Mouse (Mus musculus) inflammation-experienced regulatory T-cells, adult 16 weeks (primary cell): Measurements from ENCODE around the gene Patj. TPM values are rescaled to one million over a fixed set of nuclear protein-coding genes. Genes with fewer than 3 reads are reported as not detected.

Experiments
- polyA plus RNA-seq: library from polyadenylated mRNA; unstranded; fragments of 100-300 nt; shearing (Covaris generic); gene quantifications from one replicate; pipeline ENCODE4 v1.2.1, GENCODE M21; 2017

Gene Patj
- polyA plus RNA-seq = 66.6 TPM

DNA sequence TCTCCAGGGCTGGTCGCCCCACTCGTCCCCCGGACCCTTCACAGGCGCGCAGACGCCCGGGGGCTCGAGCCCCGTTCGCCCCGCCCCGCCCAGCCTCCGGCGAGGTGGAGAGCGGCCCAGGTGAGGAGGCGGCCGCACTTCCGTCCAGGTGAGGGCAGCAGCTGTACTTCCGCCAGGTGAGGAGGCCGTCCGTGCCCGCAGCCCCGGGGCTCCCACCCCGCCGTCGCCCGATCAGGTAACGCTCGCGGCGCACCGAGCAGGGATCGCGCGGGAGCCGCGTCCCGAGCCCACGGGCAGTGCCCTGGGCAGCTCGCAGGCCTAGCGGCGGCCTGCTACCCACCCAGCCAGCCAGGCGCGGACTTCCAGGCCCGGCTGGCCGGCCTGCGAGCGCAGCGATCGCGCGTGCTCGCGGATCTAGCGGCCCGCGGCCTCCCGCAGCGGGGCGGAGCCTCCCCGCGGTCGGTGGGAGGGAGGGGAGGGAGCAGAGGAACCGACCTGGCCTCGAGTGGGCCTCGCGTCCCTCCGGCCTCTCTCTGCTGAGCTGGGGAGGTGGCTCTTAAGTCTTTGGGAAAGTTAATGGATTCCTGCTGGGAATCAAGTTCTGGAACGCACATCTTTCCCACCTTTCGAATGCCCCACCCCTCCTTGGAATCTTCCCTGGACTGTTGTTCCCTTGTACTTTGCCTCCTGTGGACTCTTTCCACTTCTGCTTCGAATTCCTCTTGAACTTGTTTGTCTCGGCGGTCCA, at the start of gene Patj:
Gene Patj (plus strand): TSS at position 96 of the 748 bp plus-strand sequence.

DNA sequence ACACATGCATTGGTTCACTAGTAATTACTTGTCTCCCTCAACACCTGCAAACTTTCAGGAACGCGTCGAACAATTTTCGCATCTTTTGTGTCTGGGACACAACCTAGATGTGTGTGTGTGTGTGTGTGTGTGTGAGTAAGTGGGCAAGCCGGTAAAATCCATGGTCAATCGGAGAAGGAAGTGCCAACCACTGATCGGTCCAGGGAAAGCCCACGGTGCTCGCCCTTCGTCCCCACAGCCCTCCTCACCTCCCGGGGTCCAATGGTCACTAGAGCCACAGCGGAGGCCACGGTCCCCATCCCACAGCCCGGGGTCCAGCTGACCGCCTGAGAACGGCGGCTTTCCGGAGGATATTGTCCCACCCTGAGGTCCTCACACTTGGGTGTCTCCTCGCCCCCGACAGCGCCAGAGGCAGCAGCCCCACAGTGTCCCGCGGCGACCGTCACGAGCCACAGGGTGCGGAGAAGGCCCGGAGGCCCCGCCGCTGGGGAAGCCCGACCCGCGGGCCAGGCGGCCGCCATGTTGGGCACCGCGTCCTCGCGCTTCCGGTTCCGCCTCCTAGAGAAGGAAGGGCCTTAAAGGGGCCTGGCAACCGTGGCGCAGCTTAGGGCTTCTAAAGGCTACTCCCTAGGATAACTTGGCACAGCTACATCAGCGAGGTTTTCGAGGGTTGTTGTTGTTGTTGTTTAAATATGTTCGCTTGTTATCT, 12.7 kb upstream of the Patj start, which contains the start of gene Tm2d1:
Gene Tm2d1 (minus strand): TSS at position 591 of the 709 bp plus-strand sequence.

DNA sequence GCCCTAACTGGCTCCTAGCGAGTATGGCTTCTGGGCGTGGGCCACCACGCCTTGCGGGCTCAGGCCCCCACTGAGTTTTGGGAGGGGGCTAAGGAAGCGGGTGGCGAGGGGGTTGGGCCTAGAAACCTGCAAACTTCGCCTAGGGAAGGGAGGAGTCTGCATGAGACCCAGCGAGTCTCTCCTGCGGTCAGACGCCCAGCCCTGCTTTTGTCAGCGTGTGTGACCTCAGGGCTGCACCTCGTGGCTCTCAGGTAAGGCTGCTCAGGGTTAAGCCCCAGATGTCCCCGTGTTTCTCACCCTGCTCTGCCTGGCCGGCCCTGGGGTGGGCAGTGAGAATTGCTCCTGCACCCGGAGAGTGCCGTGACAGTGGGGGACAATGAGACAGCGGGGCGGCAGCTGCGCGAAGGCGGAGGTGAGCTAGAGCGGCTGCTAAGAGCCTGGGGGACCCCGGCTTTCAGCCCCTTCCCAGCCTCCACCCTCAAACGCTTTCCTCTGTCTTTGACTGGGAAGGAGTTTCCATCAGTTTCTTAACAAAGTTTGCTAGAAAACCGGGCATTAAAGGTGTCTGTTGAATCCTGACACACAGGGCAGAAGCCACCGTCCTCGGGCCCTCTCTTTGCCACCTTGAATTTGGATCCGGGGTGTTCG, 331.1 kb downstream of the Patj start, which contains the start of gene L1td1:
Gene L1td1 (plus strand): TSS at position 145 of the 648 bp plus-strand sequence.

Other genes starting within 250 kb of the Patj start
- 63.3 TPM for gene Tm2d1, start 12.5 kb upstream of the Patj start, polyA plus RNA-seq